Mouse (Mus musculus) layer of hippocampus, adult 8-10 months (tissue): ENCODE data around the gene Gm13695. TPM values are rescaled to one million over a fixed set of nuclear protein-coding genes. Genes with fewer than 3 reads are reported as not detected.
"Not testable (repeated sequence)": the region's sequence is repeated elsewhere in the genome, so short reads cannot be mapped to it uniquely, and the experiment has no call there.

Source experiments
- DNase-seq, 2 experiments: peaks; one replicate each; pipeline ENCODE4 v3.0.0; 2022; ENCODE audit warnings: low spot score in 2 of 2
- total RNA-seq, 4 experiments: library from RNA; stranded (reverse); gene quantifications; 2 replicates each; pipeline ENCODE4 v1.2.4; 2022

Gene Gm13695
- 1 to 10 TPM in 2 of 4 experiments, not detected in 2; 1.5 to 1.6 TPM for total RNA-seq

- DNase-seq: not testable (repeated sequence)
These were observed at the start of gene Gm13695 for GRCm38 (mm10) chr2:83967013-83967412. Gene Gm13695, plus strand, starts transcription at chr2:83967313.

GRCm38 (mm10) chr2:83929478-83930088 is 37.5 kb upstream of the Gm13695 start:
- DNase-seq: no peak

DNA sequence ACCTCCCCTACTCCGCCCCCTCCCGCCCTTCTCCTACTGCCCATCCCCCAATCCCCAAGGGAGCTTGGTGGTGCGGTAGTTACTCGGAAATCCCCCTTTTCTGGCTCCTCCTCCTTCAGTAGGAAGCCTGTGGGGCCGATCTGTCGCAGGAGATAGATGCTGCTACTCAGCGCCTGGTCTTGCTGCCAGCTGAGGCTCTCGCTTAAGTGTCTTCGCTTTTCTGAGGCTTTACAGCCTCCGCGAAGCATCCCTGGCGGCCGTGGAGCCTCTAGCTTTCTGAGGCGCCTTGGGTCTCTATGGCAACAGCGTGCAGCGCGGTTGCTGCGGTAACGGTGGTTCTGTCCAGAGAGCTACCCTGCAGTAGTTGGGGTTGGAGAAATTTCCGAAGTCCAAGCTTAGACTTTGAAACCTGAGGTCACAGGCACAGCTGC is 26.2 kb upstream of the Gm13695 start, which contains the start of gene Zswim2:
Gene Zswim2 (minus strand): TSS at position 298 of the 431 bp plus-strand sequence.
- DNase-seq: peak; percentile 89 to 93

DNA sequence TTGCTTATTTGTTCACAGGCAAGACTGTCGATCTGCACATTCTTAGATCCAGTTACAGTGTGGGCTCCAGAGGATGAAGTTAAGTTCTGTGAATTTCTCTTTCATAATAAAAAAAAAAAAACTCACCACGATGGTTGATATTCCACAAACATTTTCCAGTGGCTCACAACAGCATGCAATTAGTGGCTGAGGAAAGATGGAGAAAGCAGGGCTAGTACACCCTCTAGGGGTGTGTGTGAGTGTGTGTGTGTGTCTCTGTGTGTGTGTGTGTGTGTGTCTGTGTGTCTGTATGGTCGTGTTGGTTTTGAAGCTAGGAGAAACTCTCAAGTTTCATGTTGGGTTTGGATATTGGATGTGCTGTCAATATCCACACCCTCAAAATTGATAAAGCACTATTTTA is 25.7 kb upstream of the Gm13695 start:
- DNase-seq: no peak

GRCm38 (mm10) chr2:83941792-83942191 is 25.3 kb upstream of the Gm13695 start:
- DNase-seq: no peak

DNA sequence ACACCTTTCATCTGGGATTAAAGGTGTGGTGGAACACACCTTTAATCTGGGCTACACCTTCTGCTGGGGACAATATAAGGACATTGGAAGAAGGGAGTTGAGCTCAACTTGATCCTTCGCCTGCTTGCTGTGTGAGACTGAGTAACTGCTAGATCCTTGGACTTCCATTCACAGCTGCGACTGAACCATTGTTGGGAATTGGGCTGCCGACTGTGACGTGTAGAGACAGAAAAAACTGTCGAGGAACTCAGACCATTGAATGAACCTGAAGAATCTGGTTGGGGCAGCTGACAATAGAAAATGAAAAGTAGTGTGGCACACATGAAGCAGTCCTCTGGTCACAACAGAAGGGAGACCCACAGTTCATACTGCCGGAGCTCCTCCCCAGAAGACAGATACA is 11.7 kb upstream of the Gm13695 start, which contains the start of gene Gm13698:
Gene Gm13698 (plus strand): TSS at position 301 of the 400 bp plus-strand sequence.
- not testable (repeated sequence) for DNase-seq

DNA sequence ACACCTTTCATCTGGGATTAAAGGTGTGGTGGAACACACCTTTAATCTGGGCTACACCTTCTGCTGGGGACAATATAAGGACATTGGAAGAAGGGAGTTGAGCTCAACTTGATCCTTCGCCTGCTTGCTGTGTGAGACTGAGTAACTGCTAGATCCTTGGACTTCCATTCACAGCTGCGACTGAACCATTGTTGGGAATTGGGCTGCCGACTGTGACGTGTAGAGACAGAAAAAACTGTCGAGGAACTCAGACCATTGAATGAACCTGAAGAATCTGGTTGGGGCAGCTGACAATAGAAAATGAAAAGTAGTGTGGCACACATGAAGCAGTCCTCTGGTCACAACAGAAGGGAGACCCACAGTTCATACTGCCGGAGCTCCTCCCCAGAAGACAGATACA is 5.9 kb upstream of the Gm13695 start, which contains the start of gene Gm13693:
Gene Gm13693 (plus strand): TSS at position 301 of the 400 bp plus-strand sequence.
- not testable (repeated sequence) for DNase-seq

- not testable (repeated sequence) for DNase-seq
These were observed 5.7 kb downstream of the Gm13695 start, which contains the start of gene Gm13696 for GRCm38 (mm10) chr2:83972823-83973222. Gene Gm13696, plus strand, starts transcription at chr2:83973123.

GRCm38 (mm10) chr2:83978633-83979032 is 11.5 kb downstream of the Gm13695 start, which contains the start of gene Gm13694:
Gene Gm13694, plus strand, starts transcription at chr2:83978933.
- DNase-seq: not testable (repeated sequence)

GRCm38 (mm10) chr2:83984443-83984842 is 17.3 kb downstream of the Gm13695 start, which contains the start of gene Gm13697:
Gene Gm13697, plus strand, starts transcription at chr2:83984743.
- DNase-seq: not testable (repeated sequence)

GRCm38 (mm10) chr2:83990253-83990652 is 23.1 kb downstream of the Gm13695 start, which contains the start of gene Gm13691:
Gene Gm13691, plus strand, starts transcription at chr2:83990553.
- not testable (repeated sequence) for DNase-seq

DNA sequence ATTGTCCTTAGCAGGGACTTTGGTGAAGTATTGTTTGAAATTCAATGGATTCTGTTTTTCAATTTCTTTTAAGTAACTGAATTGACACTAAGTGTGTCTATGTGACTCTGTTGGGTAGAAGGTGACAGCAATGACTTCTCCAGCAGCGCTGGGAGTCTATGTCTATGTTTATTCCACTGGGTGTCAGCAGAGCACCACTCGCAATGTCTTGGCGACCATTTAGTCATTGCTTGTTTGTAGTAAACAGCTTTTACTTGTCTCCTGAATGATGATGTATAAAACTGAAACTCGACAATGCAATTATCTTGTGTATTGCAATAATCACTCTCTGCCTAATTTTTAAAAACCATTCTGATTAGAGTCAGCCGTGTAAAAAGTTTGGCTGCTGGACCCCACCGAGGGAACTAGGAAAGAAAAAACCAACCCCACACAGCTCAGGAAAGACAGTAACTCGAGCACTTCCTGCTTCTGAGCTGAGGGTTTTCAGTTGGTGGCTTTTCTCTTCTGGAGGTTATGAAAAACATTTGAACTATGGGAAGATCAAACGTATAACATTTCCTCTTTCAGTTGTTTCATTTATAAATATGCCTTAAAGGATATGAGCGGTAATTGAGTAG is 26.6 kb downstream of the Gm13695 start:
- DNase-seq: not testable (repeated sequence)

DNA sequence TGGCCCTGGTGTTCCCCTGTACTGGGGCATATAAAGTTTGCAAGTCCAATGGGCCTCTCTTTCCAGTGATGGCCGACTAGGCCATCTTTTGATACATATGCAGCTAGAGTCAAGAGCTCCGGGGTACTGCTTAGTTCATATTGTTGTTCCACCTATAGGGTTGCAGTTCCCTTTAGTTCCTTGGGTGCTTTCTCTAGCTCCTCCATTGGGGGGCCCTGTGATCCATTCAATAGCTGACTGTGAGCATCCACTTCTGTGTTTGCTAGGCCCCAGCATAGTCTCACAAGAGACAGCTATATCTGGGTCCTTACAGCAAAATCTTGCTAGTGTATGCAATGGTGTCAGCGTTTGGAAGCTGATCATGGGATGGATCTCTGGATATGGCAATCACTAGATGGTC is 27.4 kb downstream of the Gm13695 start:
- not testable (repeated sequence) for DNase-seq

- peak; percentile 34 to 64 for DNase-seq
These were observed 41.8 kb downstream of the Gm13695 start for GRCm38 (mm10) chr2:84008913-84009312.

- no peak for DNase-seq
These were observed 42.7 kb downstream of the Gm13695 start for GRCm38 (mm10) chr2:84009818-84010217.

DNA sequence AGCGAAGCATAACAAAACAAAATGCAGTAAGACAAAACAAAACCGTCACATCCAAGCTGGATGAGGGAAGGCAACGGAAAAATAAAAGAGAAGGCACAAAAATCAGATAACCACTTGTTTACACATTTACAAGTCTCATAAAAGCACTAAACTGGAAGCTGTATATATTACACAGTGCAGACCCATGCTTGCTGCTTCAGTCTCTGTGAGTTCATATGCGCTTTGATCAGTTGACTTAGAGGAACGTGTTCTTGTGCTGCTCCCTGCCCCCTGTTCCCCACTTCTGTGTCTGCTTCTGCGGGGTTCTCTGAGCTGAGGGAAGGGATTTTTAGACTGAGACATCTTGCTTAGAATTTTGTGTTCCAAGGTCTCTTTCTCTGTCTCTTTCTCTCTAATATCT is 47.5 kb downstream of the Gm13695 start:
- no peak for DNase-seq

GRCm38 (mm10) chr2:84016291-84016690 is 49.2 kb downstream of the Gm13695 start:
- not testable (repeated sequence) for DNase-seq

DNA sequence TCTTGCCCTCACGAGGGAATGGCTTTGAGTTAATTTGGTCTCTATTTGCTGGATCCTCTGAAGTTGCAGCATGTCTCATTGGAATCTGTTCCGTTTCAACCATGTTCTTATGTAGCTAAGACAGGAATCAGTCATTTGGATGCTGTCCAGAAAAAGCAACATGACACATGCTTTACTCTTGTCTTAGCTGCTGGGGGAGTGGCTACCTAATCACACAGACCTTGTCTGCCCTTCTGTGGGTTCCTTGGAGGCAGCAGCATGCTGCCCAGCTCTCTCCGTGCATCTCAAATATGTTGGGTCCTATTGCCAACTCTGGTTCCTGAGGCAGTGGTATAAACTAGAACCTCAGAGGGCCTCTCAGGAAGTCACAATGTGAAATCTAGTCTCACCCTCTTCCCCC is 51.2 kb downstream of the Gm13695 start:
- no peak for DNase-seq
